ENCODE assay signal across 8 mouse cellular contexts in genomic region chr19:6497803-6498202, GRCm38 (mm10). TPM values are rescaled to one million over a fixed set of nuclear protein-coding genes. Genes with fewer than 3 reads are reported as not detected.
DNase-seq lines count a peak whose midpoint lies in the region; ATAC-seq and TF ChIP-seq lines count a peak whose summit lies in the region.
"Had no signal": no experiment of that assay in that cellular context is flagged by ENCODE, and none has a peak within 500 bp of the region (broad histone marks: within the 10 kb centered on the region; RNA-seq: fewer than 3 reads in every experiment).

No protein-coding gene starts in this region.

- H3K4me2 ChIP-seq in forebrain, embryonic 15.5 days (replicated peaks): peak overlapping the region; percentile 73

- peak overlapping the region; percentile 97 for H3K4me3 ChIP-seq in forebrain, embryonic 15.5 days
- peak overlapping the region; percentile 93 for H3K4me3 ChIP-seq in olfactory bulb, adult 2 months (ENCODE audit: insufficient read depth, low read depth, low read length)

- no peaks in the 10 kb centered on the region for H3K9me3 ChIP-seq in forebrain, embryonic 15.5 days

- peak overlapping the region; percentile 92 for H3K27ac ChIP-seq in forebrain, embryonic 15.5 days (replicated peaks)
- H3K27ac ChIP-seq in olfactory bulb, adult 2 months (ENCODE audit: insufficient read depth, low read depth, low read length): peak overlapping the region; percentile 72

- WGBS in forebrain, embryonic 15.5 days: 0% methylated on average over 31 of the region's 39 CpGs
- under 1% methylated on average over 39 of the region's 39 CpGs for WGBS in olfactory bulb, adult 2 months

- DNase-seq in retina, postnatal 1 day: peak; percentile 55
- DNase-seq in retina, embryonic 14.5 days (ENCODE audit: low spot score): no peak
- peak; percentile 45 to 46 for DNase-seq in kidney, postnatal 4 days
- DNase-seq in ovary, postnatal 36 days (ENCODE audit: low spot score): no peak
- no peak for DNase-seq in lung, postnatal 14 days

- TF ChIP-seq POLR2A in olfactory bulb, adult 2 months (IDR thresholded peaks at IDR 0.05; ENCODE audit: insufficient read depth, low read depth, low read length): no peak

- TF ChIP-seq CTCF in olfactory bulb, adult 2 months (IDR thresholded peaks at IDR 0.05; ENCODE audit: insufficient read depth, low read depth, low read length): no peak

- peak; percentile 9 for ATAC-seq in forebrain, embryonic 15.5 days (replicated peaks)

- H3K27me3 ChIP-seq in forebrain, embryonic 15.5 days: no peaks in the 10 kb centered on the region

- peak overlapping the region; percentile 99 for H3K9ac ChIP-seq in forebrain, embryonic 15.5 days (replicated peaks)

- H3K36me3 ChIP-seq in forebrain, embryonic 15.5 days: no peaks in the 10 kb centered on the region

- peaks cover 62% of the 10 kb centered on the region for H3K4me1 ChIP-seq in forebrain, embryonic 15.5 days
- peaks cover 46% of the 10 kb centered on the region for H3K4me1 ChIP-seq in olfactory bulb, adult 2 months (ENCODE audit: control insufficient read depth, insufficient read depth, low read length)

RNA-seq across cellular contexts. Expression of gene Slc22a12, which starts 45.0 kb away (rescaled TPM):
- polyA plus RNA-seq in forebrain, embryonic 15.5 days (2015; fragmentation: Nextera tagmentation; extraction: Ambion mirVana): 0.10 TPM in 1 of 2 replicates, not detected in the other
- not detected in 2 replicates for polyA plus RNA-seq in olfactory bulb, adult 2 months (2012; ENCODE audit: insufficient read depth, insufficient read length, low replicate concordance, missing spikeins)
- polyA plus RNA-seq: brain, embryonic 14.5 days had no signal

Comparison
In these comparisons a context has a peak if more than half of its experiments do, and no peak if none do; other contexts are left out.
1. DNase-seq: peak in retina, postnatal 1 day (single experiment) and kidney, postnatal 4 days (2 of 2); none in retina, embryonic 14.5 days (single experiment), ovary, postnatal 36 days (single experiment) and lung, postnatal 14 days (single experiment).